Mouse (Mus musculus) liver, embryonic 14.5 days (tissue): ENCODE measurements around the gene Itpr1. TPM values are rescaled to one million over a fixed set of nuclear protein-coding genes. Genes with fewer than 3 reads are reported as not detected.

Experiments used
- ATAC-seq: fragments of 200-750 bp; cut with Nextera tagmentation; 2 replicates; pipeline ENCODE4 v1.8.0; 2017; ENCODE audit warnings: moderate number of reproducible peaks, mild to moderate bottlenecking, moderate library complexity; ENCODE audit not compliant: insufficient read depth
- DNase-seq, 3 experiments: peaks; one replicate each; pipeline ENCODE4 v3.0.0-alpha.2; 2012 to 2013; ENCODE audit warnings: low read depth in 3 of 3, low spot score in 3 of 3
- H3K27ac ChIP-seq: fragments of 300-500 bp; sonication (generic); 2 replicates; pipeline ENCODE4 v1.5.1; 2014; ENCODE audit warnings: moderate library complexity, mild to moderate bottlenecking, control low read depth, inconsistent platforms
- H3K27me3 ChIP-seq: fragments of 300-500 bp; sonication (generic); 2 replicates; pipeline ENCODE4 v1.6.1; 2014; ENCODE audit warnings: mild to moderate bottlenecking, low read length, moderate library complexity; ENCODE audit not compliant: control insufficient read depth, insufficient read depth
- H3K36me3 ChIP-seq: fragments of 300-500 bp; sonication (generic); replicated peaks from 2 replicates; pipeline ENCODE4 v1.6.1; 2014; ENCODE audit warnings: low read depth; ENCODE audit not compliant: control insufficient read depth, insufficient read depth
- H3K4me1 ChIP-seq, 2 experiments: fragments of 200-500 bp in 1 of 2; fragments of 300-500 bp in 1 of 2; sonication (generic) in 1 of 2; replicated peaks; 2 replicates each; pipeline ENCODE4 v1.6.1; 2012 to 2014; ENCODE audit warnings: antibody characterized with exemption in 1 of 2, inconsistent platforms in 1 of 2, low read length in 1 of 2; ENCODE audit not compliant: control insufficient read depth in 2 of 2, insufficient read depth in 2 of 2
- H3K4me2 ChIP-seq: fragments of 300-500 bp; sonication (generic); 2 replicates; pipeline ENCODE4 v1.6.1; 2014; ENCODE audit warnings: low read depth, mild to moderate bottlenecking, control low read depth, moderate library complexity
- H3K4me3 ChIP-seq, 2 experiments: fragments of 200-500 bp in 1 of 2; fragments of 300-500 bp in 1 of 2; sonication (generic) in 1 of 2; 2 replicates each; pipeline ENCODE4 v1.5.1; 2012 to 2014; ENCODE audit warnings: low read depth in 2 of 2, low read length in 2 of 2, mild to moderate bottlenecking in 2 of 2, control low read depth in 1 of 2, inconsistent platforms in 1 of 2, moderate library complexity in 1 of 2; ENCODE audit not compliant: insufficient read depth in 1 of 2
- H3K9ac ChIP-seq: fragments of 300-500 bp; sonication (generic); replicated peaks from 2 replicates; pipeline ENCODE4 v1.6.1; 2014; ENCODE audit warnings: mild to moderate bottlenecking, control low read depth, moderate library complexity
- H3K9me3 ChIP-seq: fragments of 300-500 bp; sonication (generic); 2 replicates; pipeline ENCODE4 v1.6.1; 2016; ENCODE audit warnings: low read length, mixed read lengths; ENCODE audit not compliant: control insufficient read depth
- CTCF ChIP-seq: IDR thresholded peaks from 2 replicates; pipeline ENCODE4 v1.5.1; 2016; ENCODE audit warnings: antibody characterized with exemption, low read depth, control low read depth
- EP300 ChIP-seq: IDR thresholded peaks from 2 replicates; pipeline ENCODE4 v1.6.1; 2016; ENCODE audit warnings: antibody characterized with exemption, low read depth
- WGBS: fragments of 180-500 bp; shearing (Covaris S2); extraction: QIAGEN DNeasy Blood & Tissue Kit; methylation state at CpG from one replicate; pipeline ENCODE4 v1.1.7; 2014; ENCODE audit not compliant: insufficient replicate concordance; 5-methylcytosine and 5-hydroxymethylcytosine counted together
- polyA plus RNA-seq, 2 experiments: library from polyadenylated mRNA; depleted of rRNA in 1 of 2; stranded (reverse) in 1 of 2; unstranded in 1 of 2; fragments of >200 nt; fragmentation: Nextera tagmentation in 1 of 2; extraction: Ambion mirVana in 1 of 2; gene quantifications; 2 replicates each; pipeline versions ENCODE4 v1.2.1 to v1.2.3; 2012 to 2014

Itpr1 gene
- polyA plus RNA-seq, 2 experiments, result 1.6 to 3.1 TPM

DNA sequence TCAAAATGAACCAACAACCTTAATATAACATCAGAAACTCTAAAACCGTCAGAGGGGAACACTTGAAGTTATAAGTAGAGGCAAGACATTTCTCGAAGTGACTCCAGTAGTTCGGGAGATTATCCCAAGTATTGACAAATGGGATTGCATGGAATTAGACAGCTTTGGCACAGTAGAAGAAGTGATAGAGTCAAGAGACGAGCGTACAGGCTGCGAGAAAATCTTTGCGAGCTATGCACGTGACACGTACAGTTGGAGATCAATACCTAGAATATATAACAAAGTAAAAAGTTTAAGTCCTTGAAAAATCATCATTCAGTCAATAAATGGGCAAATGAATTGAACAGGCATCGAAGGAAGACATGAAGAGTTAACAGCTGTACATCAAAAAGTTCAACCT lies 112.5 kb downstream of the Itpr1 start:
- Histone ChIP-seq H3K27ac (no peak overlapping the region), H3K4me1 (peaks cover 0 to 3% of the 10 kb centered on the region in 2 experiments; a peak in 2 of 4 replicates), H3K9me3 (no peaks in the 10 kb centered on the region), H3K4me3 (no peak overlapping the region), H3K4me2 (no peak overlapping the region), H3K36me3 (no peaks in the 10 kb centered on the region), H3K9ac (no peak overlapping the region), H3K27me3 (no peaks in the 10 kb centered on the region)
- 80% methylated on average over 10 of the region's 10 CpGs for WGBS
- TF ChIP-seq CTCF, result no peak
- no peak for TF ChIP-seq EP300
- ATAC-seq (no peak), DNase-seq (no peak)

DNA sequence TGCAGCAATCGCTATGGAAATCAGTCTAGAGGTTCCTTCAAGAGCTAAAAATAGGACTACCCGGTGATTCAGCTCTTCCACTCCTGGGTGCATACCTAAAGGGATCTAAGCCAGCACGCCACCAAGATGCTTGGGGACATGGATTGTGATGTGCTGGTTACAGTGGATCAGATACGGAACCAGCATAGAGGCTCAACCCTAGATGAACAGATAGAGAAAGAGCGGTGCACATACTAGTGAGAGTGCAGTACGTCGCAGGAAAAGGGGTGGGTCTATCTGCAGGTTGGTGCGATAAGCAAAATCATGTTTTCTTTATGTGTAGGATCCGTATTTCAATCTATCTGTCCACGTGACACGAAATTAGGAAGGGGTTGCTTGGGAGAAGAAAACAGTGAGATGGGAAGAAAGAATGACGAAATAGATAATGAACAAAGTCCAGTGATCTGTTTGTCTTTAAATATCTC lies 113.1 kb downstream of the Itpr1 start:
- Histone ChIP-seq H3K9ac (no peak overlapping the region), H3K36me3 (no peaks in the 10 kb centered on the region), H3K27ac (no peak overlapping the region), H3K9me3 (no peaks in the 10 kb centered on the region), H3K4me1 (peaks cover 0 to 3% of the 10 kb centered on the region in 2 experiments; a peak in 2 of 4 replicates), H3K4me2 (no peak overlapping the region), H3K4me3 (no peak overlapping the region), H3K27me3 (no peaks in the 10 kb centered on the region)
- ATAC-seq, result no peak
- DNase-seq, result no peak
- TF ChIP-seq CTCF (no peak), EP300 (no peak)
- 50% methylated on average over 12 of the region's 12 CpGs for WGBS

DNA sequence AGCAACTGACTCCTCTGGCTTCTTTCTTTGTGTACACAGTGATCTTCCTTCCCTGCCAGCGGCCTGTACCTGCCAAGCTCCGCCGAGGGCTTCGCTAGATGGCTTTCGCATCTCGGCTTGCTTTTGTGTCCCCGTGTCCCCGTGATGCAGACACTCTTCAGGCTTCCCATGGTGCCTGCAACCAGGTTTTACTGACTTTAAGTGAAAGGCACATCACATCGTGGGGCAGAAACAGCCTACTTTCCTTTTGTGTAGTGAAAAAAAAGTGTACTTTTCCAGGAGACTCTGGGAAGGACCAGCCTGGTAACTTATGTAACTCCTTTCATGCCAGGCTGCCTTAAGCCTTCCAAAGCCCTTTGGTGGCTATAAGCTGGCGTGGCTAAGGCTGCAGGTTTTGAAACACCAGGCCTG lies 113.9 kb downstream of the Itpr1 start:
- Histone ChIP-seq H3K27me3 (no peaks in the 10 kb centered on the region), H3K36me3 (no peaks in the 10 kb centered on the region), H3K4me2 (no peak overlapping the region), H3K4me1 (peaks cover 0 to 3% of the 10 kb centered on the region in 2 experiments; a peak in 2 of 4 replicates), H3K27ac (no peak overlapping the region), H3K4me3 (no peak overlapping the region), H3K9ac (no peak overlapping the region), H3K9me3 (no peaks in the 10 kb centered on the region)
- no peak for DNase-seq
- no peak for ATAC-seq
- TF ChIP-seq CTCF (no peak), EP300 (no peak)
- WGBS, result 67% methylated on average over 10 of the region's 10 CpGs

DNA sequence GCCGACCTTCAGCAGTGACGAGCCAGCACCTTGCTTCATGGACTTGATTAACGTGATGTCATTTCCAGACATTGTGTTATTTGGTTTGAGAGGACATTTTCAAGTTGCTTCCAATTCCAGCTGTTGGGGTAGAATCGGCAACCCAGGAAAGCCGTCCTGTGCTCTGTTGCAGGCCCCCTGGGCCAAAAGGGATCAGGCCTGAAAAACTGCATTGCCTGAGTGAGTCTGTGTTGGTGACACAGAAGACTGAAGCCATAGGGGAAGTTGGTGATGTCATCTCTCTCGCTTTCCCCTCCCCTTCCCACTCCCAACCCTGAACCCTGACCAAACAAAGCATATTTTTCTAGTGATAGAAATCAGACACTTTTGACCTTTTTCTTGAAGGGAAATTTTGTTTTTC lies 114.7 kb downstream of the Itpr1 start:
- H3K4me2 ChIP-seq, result no peak overlapping the region
- TF ChIP-seq EP300 (no peak), CTCF (no peak)
- DNase-seq, result no peak
- H3K4me1 ChIP-seq, result peaks cover 0 to 3% of the 10 kb centered on the region in 2 experiments; a peak in 2 of 4 replicates
- H3K9ac ChIP-seq, result no peak overlapping the region
- H3K4me3 ChIP-seq, result no peak overlapping the region
- no peak overlapping the region for H3K27ac ChIP-seq
- H3K9me3 ChIP-seq, result no peaks in the 10 kb centered on the region
- H3K27me3 ChIP-seq, result no peaks in the 10 kb centered on the region
- no peak for ATAC-seq
- WGBS, result 57% methylated on average over 6 of the region's 6 CpGs
- no peaks in the 10 kb centered on the region for H3K36me3 ChIP-seq

DNA sequence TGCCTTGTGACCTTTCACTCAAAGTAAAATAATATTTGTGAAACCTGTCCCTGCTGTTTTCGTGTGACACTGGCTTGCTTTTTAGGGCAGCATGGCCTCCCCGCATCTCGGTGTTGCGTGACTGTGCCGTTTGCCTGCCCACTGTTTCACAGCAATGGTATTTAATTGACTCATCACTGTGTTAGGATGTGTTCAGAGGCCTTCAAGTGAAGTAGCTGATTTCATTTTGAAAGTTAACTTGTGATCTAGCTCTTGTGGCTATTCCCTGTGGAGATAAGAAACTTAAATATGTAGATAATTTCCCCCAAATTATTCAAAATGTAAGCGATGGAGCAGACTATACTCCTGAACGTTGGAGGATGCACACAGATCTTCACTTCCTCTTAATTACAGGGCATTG lies 115.4 kb downstream of the Itpr1 start:
- no peak overlapping the region for H3K9ac ChIP-seq
- H3K36me3 ChIP-seq, result no peaks in the 10 kb centered on the region

More for the DNA sequence above, 115.4 kb downstream of the Itpr1 start:
- no peak for TF ChIP-seq CTCF
- no peak for TF ChIP-seq EP300
- no peaks in the 10 kb centered on the region for H3K9me3 ChIP-seq
- no peak overlapping the region for H3K4me2 ChIP-seq
- no peak for ATAC-seq
- DNase-seq, result no peak
- no peak overlapping the region for H3K4me3 ChIP-seq
- WGBS, result 71% methylated on average over 7 of the region's 7 CpGs
- H3K4me1 ChIP-seq, result peaks cover 0 to 3% of the 10 kb centered on the region in 2 experiments; a peak in 2 of 4 replicates
- H3K27me3 ChIP-seq, result no peaks in the 10 kb centered on the region
- no peak overlapping the region for H3K27ac ChIP-seq
